Mouse (Mus musculus) cerebellum, adult 2 months (tissue): Measurements from ENCODE around the gene Epha4.

ENCODE experiments used
- CTCF ChIP-seq: fragments of 200-500 bp; IDR thresholded peaks from 2 replicates; pipeline ENCODE4 v1.5.1; 2011; ENCODE audit warnings: low read depth, mild to moderate bottlenecking, control low read depth, low read length, moderate library complexity, borderline replicate concordance; ENCODE audit not compliant: insufficient read depth
- POLR2A ChIP-seq: fragments of 200-500 bp; IDR thresholded peaks from 2 replicates; pipeline ENCODE4 v1.6.1; 2011; ENCODE audit warnings: low read length, control low read depth, borderline replicate concordance; ENCODE audit not compliant: insufficient read depth

- TF ChIP-seq POLR2A: no peak
- TF ChIP-seq CTCF: no peak
Measured at GRCm38 (mm10) chr1:77539945-77540344, 25.1 kb upstream of the Epha4 start.
